In genomic region chr3:145993481-145994201, GRCm38 (mm10) we compare ENCODE assay signal across 13 mouse cellular contexts. TPM values are rescaled to one million over a fixed set of nuclear protein-coding genes. Genes with fewer than 3 reads are reported as not detected.
DNase-seq lines count a peak whose midpoint lies in the region; ATAC-seq and TF ChIP-seq lines count a peak whose summit lies in the region.
"Had no signal": no experiment of that assay in that cellular context is flagged by ENCODE, and none has a peak within 500 bp of the region (broad histone marks: within the 10 kb centered on the region; RNA-seq: fewer than 3 reads in every experiment).

No protein-coding gene starts in this region.

- H3K4me1 ChIP-seq in kidney, adult 2 months (ENCODE audit: control insufficient read depth, insufficient read depth, low read length) = peaks cover 18% of the 10 kb centered on the region; the same call in 1 of the 2 replicates

- peak overlapping the region; percentile 66 for H3K27ac ChIP-seq in gastrocnemius, adult 2 months
- peak overlapping the region; percentile 81 for H3K27ac ChIP-seq in kidney, adult 2 months (ENCODE audit: insufficient read depth, low read depth, low read length)
- H3K27ac ChIP-seq: hindbrain, embryonic 15.5 days had no signal

- no peak for TF ChIP-seq CTCF in gastrocnemius, adult 2 months (IDR thresholded peaks at IDR 0.05)
- TF ChIP-seq CTCF in kidney, adult 2 months (conservative IDR thresholded peaks at IDR 0.05; ENCODE audit: insufficient read depth, insufficient read length, low read depth, low read length) = no peak

- WGBS in kidney, adult 2 months = 66% methylated on average over 14 of the region's 14 CpGs

- H3K27me3 ChIP-seq in kidney, adult 2 months (replicated peaks; ENCODE audit: control insufficient read depth, insufficient read depth, low read length) = no peaks in the 10 kb centered on the region
- H3K27me3 ChIP-seq: embryonic facial prominence, embryonic 13.5 days had no signal

- DNase-seq in gastrocnemius, adult 2 months = no peak
- no peak for DNase-seq in gastrocnemius, postnatal 36 days
- DNase-seq in kidney, adult 2 months = no peak
- no peak for DNase-seq in kidney, postnatal 10 days
- DNase-seq in MEL-GATA-1-ER (ENCODE audit: extremely low read depth, low read depth) = peak; percentile 70
- DNase-seq in adrenal gland, adult 2 months = no peak
- DNase-seq in cerebellum, adult 11-12 months = no peak
- DNase-seq: forebrain, postnatal 0 days; spleen, adult 18-20 months had no signal

- intact Hi-C loops in gastrocnemius, adult 2 months (cut with DNase I) = no loop called here
- intact Hi-C loops in gastrocnemius, postnatal 36 days (cut with DNase I) = no loop called here

- no peak overlapping the region for H3K4me3 ChIP-seq in gastrocnemius, adult 2 months
- no peak overlapping the region for H3K4me3 ChIP-seq in kidney, adult 2 months (ENCODE audit: insufficient read depth, low read depth, low read length)
- H3K4me3 ChIP-seq: embryonic facial prominence, embryonic 13.5 days; hindbrain, embryonic 15.5 days had no signal

- peak; percentile 51; the same call in 1 of the 2 replicates for ATAC-seq in neutrophil, adult 5-6 weeks (ENCODE audit: extremely low read depth, insufficient number of reproducible peaks, low FRiP score, poor library complexity, severe bottlenecking)
- ATAC-seq: forebrain, postnatal 0 days; midbrain, embryonic 16.5 days had no signal

- H3K36me3 ChIP-seq in kidney, adult 2 months (ENCODE audit: control insufficient read depth, insufficient read depth, low read length) = no peaks in the 10 kb centered on the region
- H3K36me3 ChIP-seq: hindbrain, embryonic 15.5 days had no signal

- no peak for TF ChIP-seq POLR2A in kidney, adult 2 months (IDR thresholded peaks at IDR 0.05; ENCODE audit: low read depth, low read length)

RNA-seq across cellular contexts. Expression of gene Syde2, which starts 6.0 kb away (rescaled TPM):
- 1 to 10 TPM in 1 of 2 experiments, under 1 TPM in 1; 0.97 to 1.1 TPM for total RNA-seq in gastrocnemius, adult 2 months (2021)
- total RNA-seq in gastrocnemius, postnatal 36 days (2021) = under 1 TPM; 0.79 to 0.82 TPM
- 6.1 and 6.3 TPM in 2 replicates for polyA plus RNA-seq in kidney, adult 2 months (2012; rRNA removed)
- 0.12 and 0.35 TPM in 2 replicates for total RNA-seq in neutrophil, adult 5-6 weeks (2017)
- 1 to 10 TPM; 4.2 to 6.8 TPM for total RNA-seq in adrenal gland, adult 2 months (2021)
- 4.2 and 5.0 TPM in 2 replicates for polyA plus RNA-seq in adrenal gland, adult 2 months (2012; rRNA removed)

RNA-seq across cellular contexts. Expression of gene 2410004B18Rik, which starts 55.8 kb away (rescaled TPM):
- total RNA-seq in gastrocnemius, adult 2 months (2021) = 10 to 100 TPM; 18.2 to 19.6 TPM
- total RNA-seq in gastrocnemius, postnatal 36 days (2021) = 10 to 100 TPM; 17.2 to 18.0 TPM
- polyA plus RNA-seq in kidney, adult 2 months (2012; rRNA removed) = 7.4 and 9.4 TPM in 2 replicates
- total RNA-seq in neutrophil, adult 5-6 weeks (2017) = 45.2 and 50.5 TPM in 2 replicates
- 10 to 100 TPM; 22.0 to 23.1 TPM for total RNA-seq in adrenal gland, adult 2 months (2021)
- polyA plus RNA-seq in adrenal gland, adult 2 months (2012; rRNA removed) = 8.7 and 9.2 TPM in 2 replicates
